Mouse (Mus musculus) right cerebral cortex, postnatal 36 days (tissue): ENCODE results near the gene Zfp961.
A peak's percentile ranks its signal among the peaks of the same experiment; 100 is the strongest.
"Not testable (repeated sequence)": the region's sequence is repeated elsewhere in the genome, so short reads cannot be mapped to it uniquely, and the experiment has no call there.

Source experiments
- DNase-seq, 2 experiments: peaks; one replicate each; pipeline ENCODE4 v3.0.0; 2022; ENCODE audit warnings: low spot score in 2 of 2, mixed read lengths in 1 of 2

The Zfp961 gene

DNA sequence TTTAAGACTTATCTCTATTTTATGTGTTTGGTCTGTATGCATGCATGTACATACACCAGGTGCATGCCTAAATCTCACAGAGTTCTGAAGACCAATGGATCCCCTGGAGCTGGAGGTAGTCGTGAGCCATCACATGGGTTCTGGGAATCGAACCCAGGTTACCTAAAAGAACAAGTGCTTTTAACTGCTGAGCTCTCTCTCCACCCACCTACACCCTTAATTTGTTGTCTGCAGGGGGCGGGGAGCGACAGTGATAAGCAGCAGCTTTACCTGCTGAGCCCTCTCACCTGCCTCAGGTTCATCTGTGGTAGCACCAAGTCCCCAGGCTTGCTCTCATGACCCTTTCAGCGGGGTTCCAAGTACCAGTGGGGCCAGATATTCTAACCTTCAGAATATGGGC lies 11.0 kb downstream of the Zfp961 start:
- no peak for DNase-seq

DNA sequence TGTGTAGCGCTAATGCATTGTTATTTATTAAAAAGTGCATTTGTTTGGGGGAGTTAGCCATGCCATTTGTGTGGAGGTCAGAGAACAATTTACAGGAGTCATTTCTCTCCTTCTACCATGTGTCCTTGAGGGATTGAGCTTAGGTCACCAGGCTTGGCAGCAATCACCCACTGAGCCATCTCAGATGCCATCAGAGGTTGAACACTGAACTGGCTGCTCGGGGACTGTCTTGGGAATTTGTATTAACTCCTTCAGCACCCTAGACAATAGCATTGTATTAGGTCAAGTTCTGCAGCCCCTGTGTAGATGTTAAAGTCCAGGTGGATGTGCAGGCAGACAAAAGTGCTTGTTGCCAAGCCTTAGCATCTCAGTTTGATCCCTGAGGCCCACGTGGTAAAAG lies 13.2 kb downstream of the Zfp961 start:
- DNase-seq: no peak

DNA sequence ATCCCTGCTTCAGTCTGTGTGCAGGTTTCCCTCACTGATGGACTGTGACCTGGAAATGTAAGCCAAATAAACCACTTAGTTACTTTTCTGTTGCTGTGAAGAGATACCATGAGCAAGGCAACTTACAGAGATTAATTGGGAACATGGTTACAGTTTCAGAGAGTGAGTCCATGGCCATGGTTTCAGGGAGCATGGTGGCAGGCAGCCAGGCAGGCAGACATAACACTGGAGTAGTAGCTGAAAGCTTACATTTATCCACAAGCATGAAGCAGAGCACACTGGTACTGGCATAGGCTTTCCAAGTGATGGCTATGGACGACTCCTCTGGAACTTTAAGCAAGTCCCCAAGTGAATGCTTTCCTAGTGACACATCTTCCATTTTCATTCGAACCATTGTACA lies 14.3 kb downstream of the Zfp961 start:
- DNase-seq: no peak

DNA sequence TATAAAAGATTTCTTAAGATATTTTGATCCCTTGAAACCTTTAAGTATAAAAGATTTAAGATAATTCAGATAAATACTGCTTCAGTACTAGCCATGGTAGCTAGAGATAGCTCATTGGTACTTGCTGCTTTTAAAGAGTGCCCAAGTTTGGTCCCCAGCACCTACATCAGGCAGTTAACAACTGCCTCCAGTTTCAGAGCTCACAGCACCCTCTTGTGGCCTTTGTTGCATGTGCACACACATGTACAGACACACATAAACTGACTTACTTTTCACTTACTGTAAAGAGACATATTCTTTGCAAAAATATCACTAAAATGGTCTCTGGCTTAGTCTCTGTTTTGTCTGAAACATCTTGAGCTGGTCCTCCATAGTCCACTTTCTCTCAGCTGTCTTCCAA lies 15.6 kb downstream of the Zfp961 start:
- no peak for DNase-seq

DNA sequence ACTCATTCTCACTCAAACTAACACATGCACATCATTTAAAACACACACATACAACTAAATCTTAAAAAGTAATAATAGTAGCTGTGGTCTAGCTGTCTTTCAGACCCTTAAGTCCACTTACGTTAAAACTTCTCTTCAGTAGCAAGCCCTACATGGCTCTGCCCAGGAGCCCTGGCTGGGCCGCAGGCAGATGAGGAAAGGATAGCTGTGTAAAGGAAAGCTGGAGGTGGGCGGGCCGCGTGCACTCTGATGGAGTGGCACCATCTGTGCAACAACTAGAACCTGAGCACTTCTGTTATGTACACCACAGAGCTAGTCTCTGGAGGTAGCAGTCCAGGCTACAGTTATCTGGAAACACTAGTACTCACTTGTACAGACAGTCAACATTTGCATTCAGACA lies 16.4 kb downstream of the Zfp961 start:
- no peak for DNase-seq

- no peak for DNase-seq
Measured at GRCm38 (mm10) chr8:71968100-71968499, 17.3 kb downstream of the Zfp961 start.

GRCm38 (mm10) chr8:71968636-71969035 lies 17.8 kb downstream of the Zfp961 start:
- DNase-seq: no peak

DNA sequence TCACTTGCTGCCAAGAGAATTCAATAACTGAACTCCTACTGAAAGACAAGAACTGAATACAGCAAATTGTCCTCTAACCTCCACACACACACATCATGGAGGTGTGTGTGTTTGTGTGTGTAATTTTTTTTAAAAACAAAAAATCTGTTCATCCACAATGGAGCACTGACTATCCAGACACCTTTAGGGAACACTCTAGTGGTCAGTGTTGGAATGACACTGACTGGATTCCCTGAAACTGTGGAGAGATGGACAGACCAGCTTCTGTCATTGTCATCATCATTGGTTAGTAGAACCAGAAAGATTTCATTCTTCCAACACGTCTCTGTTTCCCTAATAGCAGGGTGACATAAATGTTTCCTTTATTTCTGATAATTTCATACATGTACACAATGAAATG lies 21.1 kb downstream of the Zfp961 start:
- no peak for DNase-seq

GRCm38 (mm10) chr8:71974211-71974610 lies 23.4 kb downstream of the Zfp961 start:
- DNase-seq: no peak

DNA sequence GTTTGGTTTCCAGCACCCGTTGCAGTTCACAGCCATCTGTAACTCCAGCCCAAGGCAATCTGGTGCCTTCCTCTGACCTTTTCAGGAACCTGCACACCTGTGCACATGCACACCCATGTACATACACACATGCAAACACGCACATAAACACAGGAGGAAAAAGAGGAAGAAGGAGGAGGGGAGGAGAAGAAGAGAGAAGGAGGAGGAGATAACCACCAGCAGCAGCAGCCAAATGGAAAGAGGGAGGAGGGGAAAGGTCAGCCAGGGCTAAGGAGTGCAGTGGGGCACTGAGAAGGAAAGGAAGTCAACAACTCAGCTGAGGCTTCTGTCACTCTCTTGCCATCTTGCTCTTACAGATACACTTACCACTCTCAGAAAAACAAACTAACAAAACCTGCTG lies 30.2 kb downstream of the Zfp961 start:
- DNase-seq: no peak

GRCm38 (mm10) chr8:71981456-71981855 lies 30.6 kb downstream of the Zfp961 start:
- no peak for DNase-seq

DNA sequence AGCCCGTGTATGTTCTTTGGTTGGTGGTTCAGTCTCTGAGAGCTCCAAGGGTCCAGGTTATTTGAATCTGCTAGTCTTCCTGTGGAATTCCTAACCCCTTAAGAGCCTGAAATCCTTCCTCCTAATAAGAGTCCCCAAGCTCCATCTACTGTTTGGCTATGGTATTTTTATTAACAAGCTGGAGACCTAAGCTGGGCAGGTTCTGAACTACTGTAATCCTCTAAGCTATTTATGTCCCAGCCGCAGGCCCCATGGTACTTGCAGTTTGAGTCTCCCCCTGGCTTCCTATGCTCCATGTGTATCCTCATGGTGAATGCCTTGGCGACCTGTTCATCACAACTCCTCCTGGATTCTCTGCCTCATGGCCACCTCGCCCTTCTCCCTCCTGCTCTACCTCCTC lies 33.8 kb downstream of the Zfp961 start:
- DNase-seq: no peak

- DNase-seq: peak; percentile 59 to 65
Measured at GRCm38 (mm10) chr8:71988110-71988866, 37.5 kb downstream of the Zfp961 start.

DNA sequence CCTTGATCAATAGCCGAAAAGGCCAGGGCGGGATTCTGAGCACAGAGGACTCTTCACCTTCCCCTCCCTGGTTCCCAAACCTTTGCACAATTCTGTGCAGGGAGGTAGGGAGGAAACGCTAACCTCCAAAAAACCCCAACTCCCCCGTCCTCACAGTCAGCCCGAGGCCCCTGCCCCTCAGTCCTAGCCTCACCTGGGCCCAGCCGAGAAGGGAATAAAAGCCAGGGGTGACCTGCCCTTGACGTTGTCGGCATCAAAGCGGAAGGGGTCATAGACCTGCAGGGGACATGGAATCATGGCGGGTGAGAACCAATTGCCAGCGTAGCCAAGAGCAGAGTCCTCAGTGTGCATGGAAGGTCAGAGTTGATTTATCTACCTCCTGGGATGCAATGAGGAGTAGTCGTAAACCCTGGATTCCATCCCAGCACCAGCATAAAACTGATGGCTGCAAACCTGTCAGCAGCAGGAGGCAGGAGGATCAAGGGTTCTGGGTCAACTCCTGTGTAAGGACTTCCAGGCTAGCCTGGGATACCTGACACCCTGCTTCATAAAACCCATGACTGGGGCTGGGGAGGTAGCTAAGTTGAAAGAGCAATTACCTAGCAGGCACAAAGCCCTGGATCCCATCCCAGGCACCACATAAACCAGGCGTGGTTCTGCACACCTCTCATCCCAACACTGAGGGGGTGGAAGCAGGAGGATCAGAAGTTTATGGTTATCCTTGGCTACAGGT lies 38.2 kb downstream of the Zfp961 start:
- DNase-seq: no peak

- DNase-seq: no peak
Measured at GRCm38 (mm10) chr8:71999434-71999833, 48.6 kb downstream of the Zfp961 start.

GRCm38 (mm10) chr8:72000223-72000622 lies 49.4 kb downstream of the Zfp961 start:
- DNase-seq: no peak

DNA sequence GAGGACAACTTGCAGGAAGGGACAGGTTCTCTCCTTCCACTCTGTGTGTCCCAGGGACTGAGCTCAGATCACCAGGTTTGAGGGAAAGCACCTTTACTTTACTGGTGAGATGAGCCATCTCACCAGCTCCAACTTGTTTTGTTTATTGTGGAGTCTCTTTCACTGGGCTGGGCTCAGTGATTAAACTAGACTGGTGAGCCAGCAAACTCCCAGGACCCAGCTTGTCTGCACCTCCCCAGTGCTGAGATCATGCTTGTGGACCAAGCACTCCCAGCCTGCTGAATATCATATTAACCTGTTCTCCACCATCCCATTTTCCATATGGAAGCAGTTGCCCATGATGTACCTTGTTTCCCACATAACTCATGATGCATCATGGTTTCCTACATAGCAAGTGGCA lies 52.1 kb downstream of the Zfp961 start:
- no peak for DNase-seq

DNA sequence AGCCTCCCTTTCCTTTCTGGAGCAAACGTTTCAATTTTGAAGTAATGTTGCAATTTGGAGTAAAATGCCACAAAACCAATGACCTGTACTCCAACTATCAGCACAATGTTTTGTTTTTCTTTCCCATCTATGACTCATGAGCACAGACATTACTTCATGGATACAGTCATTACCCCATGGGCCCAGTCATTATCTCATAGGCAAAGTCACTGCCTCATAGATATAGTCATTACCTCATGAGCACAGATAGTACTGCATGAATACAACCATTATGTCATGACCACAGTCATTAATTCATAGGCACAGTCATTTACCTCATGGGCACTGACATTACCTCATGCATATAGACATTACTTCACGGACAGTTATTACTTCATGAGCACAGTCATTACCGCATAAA lies 55.1 kb downstream of the Zfp961 start:
- no peak for DNase-seq

DNA sequence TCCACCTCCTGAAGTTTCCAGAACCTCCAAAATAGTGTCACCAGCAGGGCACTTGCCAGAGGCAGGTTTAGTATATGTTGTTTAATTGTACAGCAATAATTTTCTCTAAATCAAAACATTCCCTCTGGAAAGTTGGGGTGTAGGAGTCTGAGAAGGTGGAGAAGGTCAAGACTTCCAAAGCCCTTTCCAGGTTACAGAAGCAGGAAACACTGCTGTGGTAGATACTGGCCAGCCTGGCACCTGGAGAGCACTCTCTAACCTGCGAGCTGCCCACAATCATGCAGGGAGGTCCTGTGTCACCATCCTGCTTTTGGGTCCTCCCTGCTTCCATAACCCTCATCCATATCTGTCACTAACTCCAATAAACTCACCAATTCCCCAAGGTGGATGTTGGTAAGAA lies 55.9 kb downstream of the Zfp961 start:
- no peak for DNase-seq

DNA sequence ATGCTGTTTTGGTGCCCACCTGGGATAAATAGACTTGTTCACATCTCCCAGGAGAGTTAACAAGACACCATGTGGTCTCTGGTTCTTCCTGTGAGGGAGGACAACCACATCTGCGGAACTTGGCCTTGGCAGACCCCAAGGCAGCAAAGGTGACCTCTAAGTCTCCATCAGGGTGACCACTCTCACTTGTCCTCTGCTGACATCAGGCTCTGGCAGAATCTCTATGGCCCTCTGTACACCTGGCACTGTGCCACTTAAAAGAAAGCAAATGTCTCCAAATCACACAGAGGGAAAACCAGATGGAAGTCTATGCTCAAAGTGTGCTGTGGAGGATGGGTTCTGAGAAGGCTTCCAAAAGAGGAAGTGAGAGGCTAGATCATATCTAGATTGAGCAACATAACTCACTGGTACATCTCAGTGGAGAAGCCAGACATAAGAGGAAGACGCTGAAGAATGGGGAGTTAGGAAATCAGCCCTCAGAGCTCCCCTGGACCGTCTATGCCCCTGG lies 57.4 kb downstream of the Zfp961 start:
- no peak for DNase-seq

DNA sequence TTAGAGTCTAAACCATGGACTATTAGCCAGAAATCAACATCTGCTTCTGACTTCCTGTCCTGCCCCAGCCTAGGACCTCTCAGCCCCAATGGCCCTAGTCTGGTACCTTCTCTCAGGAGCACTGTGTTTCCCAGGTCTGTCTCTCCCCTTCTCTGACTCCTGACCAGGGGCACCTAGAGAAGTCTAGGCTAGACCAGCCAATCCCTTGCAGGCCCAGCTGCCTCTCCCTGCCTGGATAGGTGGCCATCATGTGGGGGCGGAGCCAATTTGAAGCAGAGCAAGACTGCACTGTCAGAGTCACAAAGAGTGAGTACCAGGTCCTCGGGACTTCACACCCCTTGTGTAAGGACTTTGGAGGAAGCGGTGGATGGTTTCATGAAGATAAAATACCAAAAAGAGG lies 58.6 kb downstream of the Zfp961 start, which contains the start of gene Cyp4f18:
Gene Cyp4f18, minus strand, starts transcription at position 154 of the 400 bp plus-strand sequence.
- no peak for DNase-seq

DNA sequence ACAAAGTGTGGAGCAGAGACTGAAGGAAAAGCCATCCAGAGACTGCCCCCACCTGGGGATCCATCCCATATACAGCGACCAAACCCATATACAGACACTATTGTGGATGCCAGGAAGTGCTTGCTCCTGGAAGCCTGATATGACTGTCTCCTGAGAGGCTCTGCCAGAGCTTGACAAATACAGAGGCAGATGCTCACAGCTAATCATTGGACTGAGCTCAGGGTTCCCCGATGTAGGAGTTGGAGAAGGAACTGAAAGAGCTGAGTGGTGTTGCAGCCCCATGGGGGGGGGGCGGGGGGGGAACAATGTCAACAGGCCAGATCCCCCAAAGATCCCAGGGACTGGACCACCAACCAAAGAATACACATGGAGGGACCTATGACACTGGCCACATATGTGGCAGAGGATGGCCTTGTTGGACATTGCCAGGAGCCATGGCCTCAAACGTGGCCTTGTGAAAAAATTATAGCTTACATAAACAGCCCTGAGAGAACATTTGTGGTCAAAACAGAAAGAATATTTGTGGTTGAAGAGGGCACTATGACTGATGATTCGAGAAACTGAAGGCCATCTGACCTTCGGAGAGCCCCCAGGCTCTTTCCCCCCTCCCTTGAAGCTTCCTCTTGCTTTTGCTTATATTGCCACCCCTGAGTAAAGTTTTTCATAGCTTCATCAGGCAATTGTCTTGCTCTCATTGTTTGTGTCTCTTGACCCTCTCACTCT lies 62.8 kb downstream of the Zfp961 start:
- DNase-seq: not testable (repeated sequence)
